ENCODE assay signal across 8 mouse cellular contexts in genomic region chr7:126428154-126428553, GRCm38 (mm10). TPM values are rescaled to one million over a fixed set of nuclear protein-coding genes. Genes with fewer than 3 reads are reported as not detected.
DNase-seq lines count a peak whose midpoint lies in the region; ATAC-seq lines count a peak whose summit lies in the region.

No protein-coding gene starts in this region.

- WGBS in hindbrain, embryonic 13.5 days = 20% methylated on average over 4 of the region's 4 CpGs
- 20% methylated on average over 4 of the region's 4 CpGs for WGBS in midbrain, embryonic 13.5 days

- no peak for ATAC-seq in hindbrain, embryonic 13.5 days (ENCODE audit: low FRiP score)
- ATAC-seq in midbrain, embryonic 13.5 days = peak; percentile 1; the same call in 1 of the 2 replicates
- no peak for ATAC-seq in monocyte, adult 5-6 weeks (replicated peaks; ENCODE audit: insufficient number of reproducible peaks, low FRiP score, low TSS enrichment, poor library complexity, severe bottlenecking)

- peaks cover 9% of the 10 kb centered on the region; the same call in 1 of the 2 replicates for H3K36me3 ChIP-seq in hindbrain, embryonic 13.5 days
- H3K36me3 ChIP-seq in midbrain, embryonic 13.5 days = peaks cover 2% of the 10 kb centered on the region

- H3K4me2 ChIP-seq in hindbrain, embryonic 13.5 days = peak overlapping the region; percentile 70
- H3K4me2 ChIP-seq in midbrain, embryonic 13.5 days (replicated peaks) = peak overlapping the region; percentile 64

- no peaks in the 10 kb centered on the region for H3K27me3 ChIP-seq in hindbrain, embryonic 13.5 days
- no peaks in the 10 kb centered on the region for H3K27me3 ChIP-seq in midbrain, embryonic 13.5 days

- H3K27ac ChIP-seq in brown adipose tissue, adult 24 weeks (replicated peaks; ENCODE audit: low read depth, low read length) = peak overlapping the region; percentile 83
- H3K27ac ChIP-seq in hindbrain, embryonic 13.5 days = peak overlapping the region; percentile 89
- peak overlapping the region; percentile 86 for H3K27ac ChIP-seq in midbrain, embryonic 13.5 days

- H3K9me3 ChIP-seq in hindbrain, embryonic 13.5 days = peaks cover 3% of the 10 kb centered on the region; the same call in 1 of the 2 replicates
- H3K9me3 ChIP-seq in midbrain, embryonic 13.5 days = no peaks in the 10 kb centered on the region

- H3K4me1 ChIP-seq in brown adipose tissue, adult 24 weeks (ENCODE audit: control insufficient read depth, insufficient read depth, insufficient read length, low read length) = peaks cover 8% of the 10 kb centered on the region
- H3K4me1 ChIP-seq in hindbrain, embryonic 13.5 days (replicated peaks) = peaks cover 21% of the 10 kb centered on the region
- peaks cover 22% of the 10 kb centered on the region for H3K4me1 ChIP-seq in midbrain, embryonic 13.5 days (replicated peaks)

- peak overlapping the region; percentile 91 for H3K4me3 ChIP-seq in brown adipose tissue, adult 24 weeks (ENCODE audit: insufficient read depth, low read depth, low read length)
- H3K4me3 ChIP-seq in hindbrain, embryonic 13.5 days = peak overlapping the region; percentile 61
- peak overlapping the region; percentile 58 for H3K4me3 ChIP-seq in midbrain, embryonic 13.5 days (replicated peaks)

- peak; percentile 15 for DNase-seq in kidney, adult 9 months
- no peak for DNase-seq in kidney, postnatal 4 days
- DNase-seq in adrenal gland, adult (ENCODE audit: inconsistent age in 2 of 2, low spot score in 1 of 2) = no peak
- no peak for DNase-seq in adrenal gland, postnatal 36 days

- H3K9ac ChIP-seq in hindbrain, embryonic 13.5 days = peak overlapping the region; percentile 81
- H3K9ac ChIP-seq in midbrain, embryonic 13.5 days (replicated peaks) = peak overlapping the region; percentile 81

RNA-seq across cellular contexts. Expression of gene Rabep2, which starts 0.4 kb away (rescaled TPM):
- 2.9 and 6.4 TPM in 2 replicates for polyA plus RNA-seq in brown adipose tissue, adult 24 weeks (2012; ENCODE audit: insufficient read depth, insufficient read length, missing spikeins)
- polyA plus RNA-seq in hindbrain, embryonic 13.5 days (2015; fragmentation: Nextera tagmentation; extraction: Ambion mirVana) = 24.3 and 26.8 TPM in 2 replicates
- 23.7 and 25.9 TPM in 2 replicates for polyA plus RNA-seq in midbrain, embryonic 13.5 days (2015; fragmentation: Nextera tagmentation; extraction: Ambion mirVana)
- total RNA-seq in adrenal gland, postnatal 36 days (2021) = 10 to 100 TPM; 48.4 to 72.8 TPM
- total RNA-seq in monocyte, adult 5-6 weeks (2017) = 37.8 to 61.5 TPM (median 58.5 TPM) in 3 replicates

RNA-seq across cellular contexts. Expression of gene Cd19, which starts 13.5 kb away (rescaled TPM):
- 2.4 TPM in 1 of 2 replicates, not detected in the other for polyA plus RNA-seq in brown adipose tissue, adult 24 weeks (2012; ENCODE audit: insufficient read depth, insufficient read length, missing spikeins)
- polyA plus RNA-seq in hindbrain, embryonic 13.5 days (2015; fragmentation: Nextera tagmentation; extraction: Ambion mirVana) = 0.06 TPM in 1 of 2 replicates, not detected in the other
- polyA plus RNA-seq in midbrain, embryonic 13.5 days (2015; fragmentation: Nextera tagmentation; extraction: Ambion mirVana) = not detected in 2 replicates
- under 1 TPM in 1 of 2 experiments, not detected in 1; 0.82 TPM for total RNA-seq in adrenal gland, postnatal 36 days (2021)
- total RNA-seq in monocyte, adult 5-6 weeks (2017) = 49.1 to 63.4 TPM (median 61.8 TPM) in 3 replicates

RNA-seq across cellular contexts. Expression of gene Nfatc2ip, which starts 31.6 kb away (rescaled TPM):
- polyA plus RNA-seq in brown adipose tissue, adult 24 weeks (2012; ENCODE audit: insufficient read depth, insufficient read length, missing spikeins) = 1.2 and 2.5 TPM in 2 replicates
- polyA plus RNA-seq in hindbrain, embryonic 13.5 days (2015; fragmentation: Nextera tagmentation; extraction: Ambion mirVana) = 3.1 and 3.2 TPM in 2 replicates
- polyA plus RNA-seq in midbrain, embryonic 13.5 days (2015; fragmentation: Nextera tagmentation; extraction: Ambion mirVana) = 2.9 and 3.8 TPM in 2 replicates
- total RNA-seq in adrenal gland, postnatal 36 days (2021) = 1 to 10 TPM; 6.5 TPM
- 9.6 to 13.0 TPM (median 9.7 TPM) in 3 replicates for total RNA-seq in monocyte, adult 5-6 weeks (2017)

RNA-seq across cellular contexts. Expression of gene Atp2a1, which starts 34.8 kb away (rescaled TPM):
- polyA plus RNA-seq in brown adipose tissue, adult 24 weeks (2012; ENCODE audit: insufficient read depth, insufficient read length, missing spikeins) = 236 and 316 TPM in 2 replicates
- 1.5 and 4.1 TPM in 2 replicates for polyA plus RNA-seq in hindbrain, embryonic 13.5 days (2015; fragmentation: Nextera tagmentation; extraction: Ambion mirVana)
- polyA plus RNA-seq in midbrain, embryonic 13.5 days (2015; fragmentation: Nextera tagmentation; extraction: Ambion mirVana) = 0.32 and 0.49 TPM in 2 replicates
- under 1 TPM in 1 of 2 experiments, not detected in 1; 0.33 TPM for total RNA-seq in adrenal gland, postnatal 36 days (2021)
- 0.10 to 0.58 TPM (median 0.32 TPM) in 3 replicates for total RNA-seq in monocyte, adult 5-6 weeks (2017)

RNA-seq across cellular contexts. Expression of gene Sh2b1, which starts 47.1 kb away (rescaled TPM):
- polyA plus RNA-seq in brown adipose tissue, adult 24 weeks (2012; ENCODE audit: insufficient read depth, insufficient read length, missing spikeins) = 34.7 and 38.2 TPM in 2 replicates
- 63.7 and 64.5 TPM in 2 replicates for polyA plus RNA-seq in hindbrain, embryonic 13.5 days (2015; fragmentation: Nextera tagmentation; extraction: Ambion mirVana)
- 63.7 and 69.5 TPM in 2 replicates for polyA plus RNA-seq in midbrain, embryonic 13.5 days (2015; fragmentation: Nextera tagmentation; extraction: Ambion mirVana)
- total RNA-seq in adrenal gland, postnatal 36 days (2021) = 10 to 100 TPM; 55.3 to 59.5 TPM
- total RNA-seq in monocyte, adult 5-6 weeks (2017) = 9.4 to 32.9 TPM (median 15.4 TPM) in 3 replicates
